Mouse (Mus musculus) monocyte, adult 5-6 weeks (primary cell): Measurements from ENCODE around the gene Osbpl3. TPM values are rescaled to one million over a fixed set of nuclear protein-coding genes. Genes with fewer than 3 reads are reported as not detected.

Experiments used
- ATAC-seq: fragments of 153-309, 156-312 bp; replicated peaks from 2 replicates; pipeline ENCODE4 v1.8.0; 2017; ENCODE audit warnings: mild to moderate bottlenecking; ENCODE audit not compliant: low TSS enrichment, insufficient number of reproducible peaks, severe bottlenecking, poor library complexity, low FRiP score
- total RNA-seq: library from RNA; stranded (forward); fragments of 200-1000, 200-491, 200-594 nt; gene quantifications from 3 replicates; pipeline ENCODE4 v1.2.3, GENCODE M21; 2017

Gene Osbpl3
- total RNA-seq, 1 experiment from 2014 or later, result 65.9 TPM

DNA sequence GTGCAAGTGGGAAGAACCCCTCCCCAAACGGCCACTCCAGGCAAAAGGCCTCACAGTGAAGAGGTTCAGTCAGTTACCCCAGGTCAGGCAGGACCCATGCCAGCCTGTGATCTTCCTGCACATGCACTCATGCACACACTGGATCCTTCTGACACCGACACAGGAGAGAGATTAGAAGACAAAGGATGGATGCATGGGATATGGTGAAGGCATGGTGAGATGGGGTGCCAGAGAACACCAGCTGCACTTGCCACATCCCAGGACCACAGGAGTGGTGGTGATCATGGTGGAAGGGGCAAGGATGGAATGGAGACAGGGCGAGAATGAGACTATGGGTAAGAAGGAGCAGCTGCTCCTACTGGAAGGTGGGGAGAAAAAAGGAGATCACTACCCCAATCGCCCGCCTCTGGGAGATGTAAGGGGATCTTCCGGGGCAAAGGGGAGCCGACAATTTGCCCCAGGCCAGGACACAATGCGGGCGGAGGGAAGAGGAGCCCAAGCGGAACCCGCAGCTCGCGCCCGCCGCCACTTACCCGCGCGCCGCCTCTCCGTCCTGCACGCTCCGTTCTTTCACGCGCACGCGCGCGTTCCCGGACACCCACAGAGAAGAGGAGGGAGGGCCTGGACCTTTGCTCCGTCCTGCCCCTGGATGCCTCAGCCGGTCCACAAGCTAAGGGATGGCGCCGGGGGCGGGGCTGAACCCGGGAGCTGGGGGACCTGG, 194.6 kb downstream of the Osbpl3 start:
- peak; percentile 71 for ATAC-seq

DNA sequence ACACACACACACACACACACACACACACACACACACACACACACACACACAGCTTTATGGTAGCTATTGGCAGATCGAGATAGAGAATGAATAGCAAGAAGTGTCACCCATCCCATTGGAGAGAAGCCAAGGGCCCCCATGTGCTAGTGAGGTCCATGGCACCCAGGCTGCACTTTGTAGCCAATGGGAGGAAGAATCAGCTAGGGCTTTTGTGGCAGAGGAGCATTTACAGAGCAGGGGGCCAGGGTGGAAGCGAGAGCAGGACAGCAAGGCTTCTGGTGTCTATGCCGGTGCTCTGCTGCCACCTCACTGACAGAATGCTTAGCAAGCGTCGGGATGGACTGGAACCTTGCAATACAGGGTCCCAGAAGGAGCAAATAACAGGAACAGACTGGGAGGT, 200.6 kb downstream of the Osbpl3 start:
- no peak for ATAC-seq

DNA sequence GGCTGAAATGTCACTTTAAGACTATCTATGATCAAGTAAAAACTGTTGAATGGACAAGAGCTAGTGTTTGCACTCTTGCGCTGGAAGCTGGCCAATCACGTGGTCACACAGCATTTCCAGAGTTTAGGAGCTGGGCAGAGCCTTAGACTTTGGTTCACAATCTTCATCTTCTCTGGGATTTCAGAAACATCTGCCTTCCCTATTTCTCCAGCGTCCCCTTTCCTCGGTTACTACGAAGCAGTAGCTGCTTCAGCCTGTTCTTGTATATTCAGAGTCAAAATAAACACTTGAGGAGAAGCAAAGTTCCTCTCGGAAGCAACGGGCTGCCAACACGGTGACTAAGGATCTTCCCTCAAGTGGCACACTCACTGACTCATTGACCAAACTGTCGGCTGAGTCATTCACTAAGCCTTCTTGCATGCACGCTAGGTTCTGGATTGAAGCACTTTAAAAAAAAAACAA, 201.2 kb downstream of the Osbpl3 start:
- ATAC-seq, result peak; percentile 53

DNA sequence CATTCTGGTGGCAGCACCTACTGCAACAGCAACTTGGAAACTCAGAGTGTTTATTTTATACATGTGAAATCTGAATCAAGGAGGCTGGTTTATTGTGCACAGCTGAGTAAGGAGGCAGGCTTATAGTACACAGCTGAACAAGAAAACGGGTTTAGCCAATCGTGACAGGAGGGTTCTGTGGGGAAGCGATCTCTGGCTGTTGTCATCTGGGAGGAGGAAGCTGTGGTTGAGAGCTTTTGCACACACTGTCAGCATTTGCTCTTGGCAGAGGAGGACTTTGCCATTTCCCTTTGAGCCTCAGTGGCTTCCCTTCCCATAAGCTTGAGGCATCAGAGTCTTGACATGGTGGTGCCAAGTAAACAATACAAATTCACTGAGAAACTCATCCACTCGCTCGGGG, 203.3 kb downstream of the Osbpl3 start:
- peak; percentile 96 for ATAC-seq

DNA sequence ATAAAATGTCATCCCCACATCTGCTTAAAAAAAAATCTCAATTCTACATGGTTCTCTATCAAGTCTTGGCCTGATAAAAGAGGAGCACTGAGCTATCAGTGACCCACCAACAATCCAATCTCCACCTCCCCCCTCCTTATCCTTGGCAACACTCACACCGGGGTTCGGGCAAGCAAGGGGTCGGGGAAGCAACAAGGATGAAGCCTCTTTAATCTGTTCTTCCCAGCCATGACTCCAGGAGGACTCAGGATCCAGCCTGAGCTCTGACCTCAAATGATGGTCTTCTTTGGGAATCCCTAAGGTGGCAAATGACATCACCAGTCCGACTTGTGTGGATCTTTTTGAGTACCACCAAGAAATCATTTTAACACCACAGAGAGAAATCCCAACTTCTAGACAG, 208.2 kb downstream of the Osbpl3 start:
- no peak for ATAC-seq

DNA sequence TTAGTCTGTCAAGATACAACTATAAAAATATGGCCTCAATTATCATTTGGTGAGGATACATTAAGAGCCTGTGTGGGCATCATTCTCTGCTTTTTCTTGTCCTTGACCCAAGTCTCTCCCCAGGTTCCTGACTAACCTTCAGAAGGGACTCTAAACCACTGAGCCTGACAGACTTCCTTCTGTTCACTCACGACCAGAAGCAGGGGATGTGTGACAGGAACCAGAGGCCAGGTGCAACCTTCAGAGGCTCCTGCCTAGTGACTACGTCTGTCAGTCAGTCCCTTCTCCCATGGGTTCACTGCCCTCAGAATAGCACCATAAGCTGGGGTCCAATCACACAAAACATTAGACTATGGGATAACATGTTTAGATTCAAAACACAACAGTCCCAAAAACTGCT, 208.6 kb downstream of the Osbpl3 start:
- no peak for ATAC-seq

DNA sequence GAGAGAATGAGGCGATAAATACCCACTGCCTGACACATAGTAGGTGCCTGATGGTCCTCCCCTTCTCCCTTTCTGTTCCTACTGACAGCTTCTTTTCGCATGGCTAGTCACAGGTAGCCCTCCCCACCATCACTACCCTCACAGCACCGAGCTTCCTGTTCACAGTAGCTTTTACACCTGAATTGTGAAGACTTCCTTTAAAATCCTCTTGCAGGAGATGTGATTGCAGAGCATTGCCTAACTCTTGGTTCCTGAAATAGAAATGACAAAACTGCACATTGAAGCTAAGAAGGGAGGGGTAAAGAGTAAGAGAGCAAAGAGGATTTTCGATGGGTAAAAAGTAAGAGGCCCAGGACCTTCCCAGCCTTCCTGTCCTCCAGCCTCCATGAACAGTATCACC, 211.0 kb downstream of the Osbpl3 start:
- ATAC-seq, result peak; percentile 55; the same call in 1 of the 2 replicates

DNA sequence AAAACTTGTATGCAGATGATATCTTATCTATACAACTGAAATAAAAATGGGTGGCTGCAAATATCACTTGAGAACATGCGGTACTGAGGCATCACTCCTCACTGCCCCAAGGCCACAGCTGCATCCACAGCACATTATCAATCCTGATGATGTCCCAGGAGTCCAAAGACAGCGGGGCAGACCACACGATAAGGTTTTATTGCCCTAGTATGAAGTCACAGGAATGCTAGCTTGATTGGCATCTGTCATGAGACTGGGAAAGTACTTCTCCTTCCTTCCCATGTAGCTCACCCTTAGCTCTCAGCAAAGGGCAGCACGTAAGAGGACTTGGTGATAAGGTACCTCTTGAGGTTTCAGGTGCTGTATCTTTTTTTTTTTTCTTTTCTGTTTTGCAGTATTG, 211.9 kb downstream of the Osbpl3 start:
- no peak for ATAC-seq

Other genes with a start within 250 kb of the Osbpl3 start
- gene Gsdme, start 192.3 kb downstream of the Osbpl3 start, total RNA-seq, result 6.6 to 13.2 TPM (median 9.0 TPM) in 3 replicates
- gene Cycs, start 110.3 kb upstream of the Osbpl3 start, total RNA-seq, result 89.4 to 102 TPM (median 102 TPM) in 3 replicates
- gene 4921507P07Rik, start 140.4 kb upstream of the Osbpl3 start, total RNA-seq, result 0.78 to 3.5 TPM (median 0.86 TPM) in 3 replicates
- gene Npvf, start 198.2 kb upstream of the Osbpl3 start, total RNA-seq, result not detected in 3 replicates